Mouse (Mus musculus) kidney, embryonic 16.5 days (tissue): ENCODE results near the gene Tspan5. TPM values are rescaled to one million over a fixed set of nuclear protein-coding genes. Genes with fewer than 3 reads are reported as not detected.

Source experiments
- ATAC-seq: fragments of 200-750 bp; cut with Nextera tagmentation; 2 replicates; pipeline ENCODE4 v1.8.0; 2017; ENCODE audit warnings: moderate TSS enrichment; ENCODE audit not compliant: low FRiP score, low TSS enrichment
- H3K27ac ChIP-seq: fragments of 300-500 bp; sonication (generic); 2 replicates; pipeline ENCODE4 v1.5.1; 2014; ENCODE audit warnings: low read length
- H3K27me3 ChIP-seq: fragments of 300-500 bp; sonication (generic); 2 replicates; pipeline ENCODE4 v1.6.1; 2014; ENCODE audit warnings: low read length, control low read depth, mixed read lengths; ENCODE audit not compliant: insufficient read depth
- H3K36me3 ChIP-seq: fragments of 300-500 bp; sonication (generic); 2 replicates; pipeline ENCODE4 v1.6.1; 2014; ENCODE audit warnings: low read length, control low read depth, mixed read lengths; ENCODE audit not compliant: insufficient read depth
- H3K4me1 ChIP-seq: fragments of 300-500 bp; sonication (generic); 2 replicates; pipeline ENCODE4 v1.6.1; 2014; ENCODE audit warnings: low read length, control low read depth, mixed read lengths; ENCODE audit not compliant: insufficient read depth
- H3K4me2 ChIP-seq: fragments of 300-500 bp; sonication (generic); replicated peaks from 2 replicates; pipeline ENCODE4 v1.6.1; 2014; ENCODE audit warnings: low read depth, low read length
- H3K4me3 ChIP-seq: fragments of 300-500 bp; sonication (generic); 2 replicates; pipeline ENCODE4 v1.5.1; 2014; ENCODE audit warnings: mild to moderate bottlenecking, low read length
- H3K9ac ChIP-seq: fragments of 300-500 bp; sonication (generic); replicated peaks from 2 replicates; pipeline ENCODE4 v1.6.1; 2014; ENCODE audit warnings: low read length
- H3K9me3 ChIP-seq: fragments of 300-500 bp; sonication (generic); 2 replicates; pipeline ENCODE4 v1.6.1; 2016; ENCODE audit warnings: low read length, control low read depth
- WGBS: fragments of 180-500 bp; shearing (Covaris S2); extraction: QIAGEN DNeasy Blood & Tissue Kit; methylation state at CpG from one replicate; pipeline ENCODE4 v1.1.7; 2014; 5-methylcytosine and 5-hydroxymethylcytosine counted together
- polyA plus RNA-seq: library from polyadenylated mRNA; unstranded; fragments of >200 nt; fragmentation: Nextera tagmentation; extraction: Ambion mirVana; gene quantifications from 2 replicates; pipeline ENCODE4 v1.2.1, GENCODE M21; 2015

Tspan5 gene
- 22.8 and 24.1 TPM in 2 replicates for polyA plus RNA-seq

GRCm38 (mm10) chr3:138741649-138742565, at the start of gene Tspan5:
TSS of gene Tspan5 (plus strand) at chr3:138742195.
- WGBS: under 1% methylated on average over 63 of the region's 100 CpGs
- Histone ChIP-seq H3K4me1 (peaks cover 34% of the 10 kb centered on the region), H3K27me3 (peaks cover 9% of the 10 kb centered on the region), H3K9me3 (no peaks in the 10 kb centered on the region), H3K9ac (peak within 1 kb of the TSS; percentile 79), H3K36me3 (no peaks in the 10 kb centered on the region), H3K4me3 (peak within 1 kb of the TSS; percentile 82), H3K4me2 (peak within 1 kb of the TSS; percentile 95), H3K27ac (peak within 1 kb of the TSS; percentile 50)
- ATAC-seq: peak; percentile 88

- no peaks in the 10 kb centered on the region for H3K4me1 ChIP-seq
- no peak overlapping the region for H3K4me3 ChIP-seq
- no peaks in the 10 kb centered on the region for H3K9me3 ChIP-seq
- H3K27me3 ChIP-seq: no peaks in the 10 kb centered on the region
- no peak for ATAC-seq
- no peak overlapping the region for H3K4me2 ChIP-seq
- no peak overlapping the region for H3K27ac ChIP-seq
- no peaks in the 10 kb centered on the region for H3K36me3 ChIP-seq
- 43% methylated on average over 1 of the region's 1 CpGs for WGBS
- no peak overlapping the region for H3K9ac ChIP-seq
Measured at GRCm38 (mm10) chr3:138692302-138692701, 49.7 kb upstream of the Tspan5 start.

GRCm38 (mm10) chr3:138703399-138703798, 38.6 kb upstream of the Tspan5 start:
- Histone ChIP-seq H3K4me1 (no peaks in the 10 kb centered on the region; the same call in 1 of the 2 replicates), H3K36me3 (no peaks in the 10 kb centered on the region), H3K4me3 (no peak overlapping the region), H3K9me3 (no peaks in the 10 kb centered on the region), H3K4me2 (no peak overlapping the region), H3K9ac (no peak overlapping the region), H3K27me3 (no peaks in the 10 kb centered on the region), H3K27ac (no peak overlapping the region)
- 54% methylated on average over 12 of the region's 12 CpGs for WGBS
- ATAC-seq: peak; percentile 74

- ATAC-seq: no peak
- no peaks in the 10 kb centered on the region for H3K36me3 ChIP-seq
- no peak overlapping the region for H3K4me2 ChIP-seq
- no peak overlapping the region for H3K27ac ChIP-seq
- no peaks in the 10 kb centered on the region; the same call in 1 of the 2 replicates for H3K4me1 ChIP-seq
- no peak overlapping the region for H3K9ac ChIP-seq
- WGBS: 79% methylated on average over 9 of the region's 9 CpGs
- no peaks in the 10 kb centered on the region for H3K27me3 ChIP-seq
- H3K9me3 ChIP-seq: no peaks in the 10 kb centered on the region
- no peak overlapping the region for H3K4me3 ChIP-seq
Measured at GRCm38 (mm10) chr3:138704469-138704868, 37.5 kb upstream of the Tspan5 start.

- Histone ChIP-seq H3K9me3 (no peaks in the 10 kb centered on the region), H3K9ac (no peak overlapping the region), H3K27me3 (no peaks in the 10 kb centered on the region), H3K4me1 (no peaks in the 10 kb centered on the region; the same call in 1 of the 2 replicates), H3K27ac (no peak overlapping the region), H3K4me2 (no peak overlapping the region), H3K36me3 (no peaks in the 10 kb centered on the region), H3K4me3 (no peak overlapping the region)
- ATAC-seq: no peak
- 76% methylated on average over 14 of the region's 14 CpGs for whole genome bisulfite sequencing
Measured at GRCm38 (mm10) chr3:138705875-138706274, 36.1 kb upstream of the Tspan5 start.

GRCm38 (mm10) chr3:138709183-138709582, 32.8 kb upstream of the Tspan5 start:
- Histone ChIP-seq H3K36me3 (no peaks in the 10 kb centered on the region), H3K27me3 (no peaks in the 10 kb centered on the region), H3K4me3 (no peak overlapping the region), H3K27ac (no peak overlapping the region), H3K4me1 (no peaks in the 10 kb centered on the region), H3K4me2 (no peak overlapping the region), H3K9ac (no peak overlapping the region), H3K9me3 (no peaks in the 10 kb centered on the region)
- 77% methylated on average over 5 of the region's 5 CpGs for WGBS
- ATAC-seq: no peak

GRCm38 (mm10) chr3:138711971-138712370, 30.0 kb upstream of the Tspan5 start:
- H3K36me3 ChIP-seq: no peaks in the 10 kb centered on the region
- ATAC-seq: no peak
- no peak overlapping the region for H3K4me3 ChIP-seq
- no peak overlapping the region for H3K9ac ChIP-seq
- WGBS: 89% methylated on average over 4 of the region's 4 CpGs
- H3K4me2 ChIP-seq: no peak overlapping the region
- H3K27me3 ChIP-seq: no peaks in the 10 kb centered on the region
- H3K27ac ChIP-seq: no peak overlapping the region
- H3K9me3 ChIP-seq: no peaks in the 10 kb centered on the region
- H3K4me1 ChIP-seq: no peaks in the 10 kb centered on the region; the same call in 1 of the 2 replicates

GRCm38 (mm10) chr3:138712452-138713140, 29.4 kb upstream of the Tspan5 start:
- Histone ChIP-seq H3K4me1 (no peaks in the 10 kb centered on the region; the same call in 1 of the 2 replicates), H3K4me3 (no peak overlapping the region), H3K27me3 (no peaks in the 10 kb centered on the region), H3K9me3 (no peaks in the 10 kb centered on the region), H3K4me2 (no peak overlapping the region), H3K27ac (no peak overlapping the region), H3K9ac (no peak overlapping the region), H3K36me3 (no peaks in the 10 kb centered on the region)
- no peak for ATAC-seq
- 87% methylated on average over 11 of the region's 11 CpGs for WGBS

GRCm38 (mm10) chr3:138713141-138713540, 28.9 kb upstream of the Tspan5 start:
- Histone ChIP-seq H3K4me2 (no peak overlapping the region), H3K4me3 (no peak overlapping the region), H3K36me3 (no peaks in the 10 kb centered on the region), H3K4me1 (no peaks in the 10 kb centered on the region; the same call in 1 of the 2 replicates), H3K9ac (no peak overlapping the region), H3K27ac (no peak overlapping the region), H3K27me3 (no peaks in the 10 kb centered on the region), H3K9me3 (no peaks in the 10 kb centered on the region)
- 64% methylated on average over 6 of the region's 6 CpGs for WGBS
- ATAC-seq: no peak
